Mouse (Mus musculus) 416B (cell line): ENCODE measurements around the gene Icam4.
A peak's percentile ranks its signal among the peaks of the same experiment; 100 is the strongest.

Source experiments
- DNase-seq: peaks from one replicate; pipeline ENCODE4 v3.0.0; 2011; ENCODE audit warnings: low read depth

Icam4 gene

GRCm38 (mm10) chr9:21029291-21030054, at the start of gene Icam4:
Gene Icam4, plus strand, starts transcription at chr9:21029373.
- peak; percentile 88 for DNase-seq

DNA sequence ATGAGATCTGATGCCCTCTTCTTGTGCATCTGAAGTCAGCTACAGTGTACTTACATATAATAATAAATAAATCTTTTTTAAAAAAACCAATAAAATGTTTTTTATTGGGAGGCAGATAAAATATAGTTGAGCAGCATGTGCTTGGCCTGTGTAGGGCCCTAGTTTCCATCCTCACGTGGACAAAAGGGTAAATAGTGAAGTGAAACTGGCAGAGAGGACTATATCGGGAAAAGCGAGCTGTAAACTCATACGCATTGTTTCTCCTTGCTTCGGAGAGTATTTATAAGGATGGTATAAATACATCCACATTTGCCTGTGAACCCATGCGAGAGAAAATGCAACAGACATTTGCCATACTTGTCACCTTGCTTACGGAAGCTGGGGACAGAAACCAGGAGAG, 49.4 kb upstream of the Icam4 start:
- DNase-seq, result no peak

DNA sequence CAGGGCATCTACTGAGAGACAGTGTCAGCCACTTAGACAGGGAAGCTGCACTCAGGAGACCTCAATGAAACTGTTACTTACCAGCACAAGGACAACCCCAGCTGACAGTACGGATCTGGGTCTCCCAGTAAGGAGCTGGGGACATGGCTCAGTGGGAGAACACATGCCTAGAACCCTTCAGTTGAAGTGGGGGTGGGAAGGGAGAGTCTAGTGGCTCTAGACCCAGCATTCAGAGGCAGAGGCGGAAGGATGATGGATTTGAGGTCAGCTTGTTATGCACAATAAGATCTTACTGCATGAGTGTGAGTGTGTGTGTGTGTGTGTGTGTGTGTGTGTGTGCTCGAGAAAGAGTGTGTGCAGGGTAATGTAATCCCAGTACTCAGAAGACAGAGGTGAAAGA, 47.0 kb upstream of the Icam4 start:
- DNase-seq, result no peak

GRCm38 (mm10) chr9:20983169-20983568, 46.0 kb upstream of the Icam4 start:
- DNase-seq, result no peak

- no peak for DNase-seq
Measured at GRCm38 (mm10) chr9:20986952-20987686, 42.1 kb upstream of the Icam4 start.

DNA sequence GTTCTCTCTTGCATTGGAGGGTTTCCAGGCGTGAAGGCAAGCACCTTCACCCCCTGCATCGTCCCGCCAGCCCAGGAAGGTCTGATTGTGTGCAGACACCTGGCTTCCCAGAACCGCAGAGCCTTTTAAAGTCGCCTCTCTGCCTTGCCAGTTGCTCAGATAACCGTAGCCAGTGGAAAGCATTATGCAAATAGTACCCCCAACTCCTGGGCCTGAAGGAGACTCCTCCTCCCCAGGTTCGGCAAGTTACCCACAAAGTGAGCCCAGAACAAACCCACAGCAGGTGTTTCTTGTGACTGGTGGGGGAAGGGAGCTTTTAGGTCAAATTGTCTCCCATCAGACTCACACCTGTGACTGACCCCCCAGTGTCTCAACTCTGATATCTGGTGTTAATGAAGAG, 41.2 kb upstream of the Icam4 start:
- no peak for DNase-seq

DNA sequence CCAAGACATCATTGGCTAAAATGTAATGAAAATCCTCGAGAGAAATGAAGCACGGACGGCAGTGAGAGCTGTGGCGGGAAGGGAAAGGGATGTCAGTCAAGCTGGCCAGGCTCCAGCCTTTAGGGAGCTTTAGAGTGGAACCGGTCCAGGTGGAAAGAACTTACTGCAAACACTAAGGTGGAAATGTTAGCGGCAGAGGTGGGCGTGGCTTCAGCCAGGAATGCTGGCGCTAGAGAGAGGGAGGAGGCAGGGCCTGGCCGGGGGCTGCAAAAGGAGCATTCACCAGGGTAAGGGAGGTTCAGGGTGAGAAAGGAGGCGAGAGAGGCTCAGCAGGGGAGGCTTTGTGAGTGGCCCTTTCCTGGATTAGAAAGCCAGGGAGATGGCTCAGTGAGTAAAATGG, 38.3 kb upstream of the Icam4 start:
- DNase-seq, result no peak

- no peak for DNase-seq
Measured at GRCm38 (mm10) chr9:20991587-20991986, 37.6 kb upstream of the Icam4 start.

DNA sequence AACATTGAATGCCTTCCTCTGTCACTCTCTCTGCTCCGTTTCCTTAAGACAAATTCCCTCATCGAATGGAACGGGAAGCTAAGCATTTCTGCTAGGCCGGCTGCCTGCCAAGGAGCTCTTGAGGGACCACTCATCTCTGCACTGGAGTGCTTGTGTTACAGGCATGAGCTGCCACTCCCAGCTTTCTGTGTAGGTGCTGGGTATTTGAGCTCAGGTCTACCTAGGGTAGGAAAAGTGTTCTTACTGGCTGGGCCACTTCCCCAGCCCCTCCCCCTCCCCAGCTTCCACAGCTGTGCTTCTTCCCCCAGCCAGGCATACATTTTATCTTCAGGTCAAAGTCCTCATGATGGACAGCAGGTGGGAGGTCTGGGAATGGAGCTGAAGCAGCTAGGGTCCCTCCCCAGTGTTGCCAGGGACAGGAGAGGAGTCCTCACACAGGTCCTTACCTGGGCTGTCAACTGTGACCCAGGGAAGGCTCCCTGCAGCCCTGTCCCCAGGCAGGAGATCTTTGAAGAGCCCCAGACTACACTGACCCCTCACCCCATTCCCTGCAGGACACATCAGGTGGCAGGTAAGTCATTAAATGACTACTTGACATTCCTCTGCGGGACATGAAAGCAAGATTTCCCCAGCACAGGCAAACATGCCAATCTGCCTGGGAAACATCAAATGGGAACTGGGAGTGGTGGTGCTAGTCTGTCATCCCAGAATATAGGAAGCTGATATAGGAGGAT, 35.8 kb upstream of the Icam4 start:
- DNase-seq, result no peak

DNA sequence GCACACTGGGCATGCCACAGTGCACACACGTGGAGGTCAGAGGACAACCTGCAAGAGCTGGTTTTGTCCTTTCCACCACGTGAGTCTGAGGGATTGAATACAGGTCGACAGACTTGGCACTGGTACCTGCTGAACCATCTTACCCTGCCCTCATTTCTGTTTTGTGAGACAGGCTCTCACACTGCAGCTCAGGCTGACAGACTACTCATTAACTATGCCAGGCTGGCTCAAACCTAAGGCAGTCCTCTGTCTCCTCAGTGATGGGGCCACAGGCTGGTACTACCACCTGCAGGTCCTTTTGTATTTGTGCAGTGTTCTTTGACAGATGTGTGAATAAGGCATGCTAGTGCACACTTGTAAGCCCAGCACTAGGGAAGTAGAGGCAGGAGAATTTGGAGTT, 34.1 kb upstream of the Icam4 start:
- DNase-seq, result peak; percentile 32

DNA sequence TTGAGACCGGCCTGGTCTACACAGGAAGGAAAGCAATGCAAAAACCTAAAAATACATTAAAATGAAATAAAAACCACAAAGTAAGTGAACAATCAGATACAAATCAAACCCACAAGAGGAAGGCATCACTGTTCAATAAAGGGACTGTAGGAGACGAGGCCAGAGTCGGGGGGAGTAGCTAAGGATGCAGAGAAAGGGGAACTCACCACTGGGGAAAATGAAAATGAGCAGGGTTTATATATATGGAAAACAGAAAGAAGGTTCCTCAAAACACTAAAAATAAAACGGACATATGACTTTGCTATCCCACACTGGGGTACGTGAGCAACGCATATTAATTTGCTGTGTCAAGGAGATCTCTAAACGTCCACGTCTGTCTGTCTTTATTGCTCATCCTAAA, 32.1 kb upstream of the Icam4 start:
- DNase-seq, result no peak

- DNase-seq, result peak; percentile 66
Measured at GRCm38 (mm10) chr9:20998337-20998736, 30.8 kb upstream of the Icam4 start.

DNA sequence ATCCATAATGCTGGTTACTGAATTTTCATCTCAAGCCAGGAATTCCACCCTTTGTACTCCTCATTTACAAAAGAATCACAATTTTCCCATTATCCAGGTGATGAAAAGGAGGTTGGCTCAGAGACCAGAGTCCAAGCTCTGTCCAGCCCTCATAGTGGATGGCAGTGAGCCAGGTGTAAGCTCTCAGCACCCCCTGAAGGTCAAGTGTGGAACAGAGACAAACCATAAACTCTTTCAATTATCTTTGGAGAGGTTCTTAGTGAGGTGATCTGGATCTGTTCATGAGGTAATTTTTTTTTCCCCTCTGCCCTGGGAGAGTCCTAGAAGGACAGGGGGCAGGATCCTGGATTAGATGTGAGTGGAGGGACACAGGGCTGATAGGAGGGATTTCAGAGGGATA, 28.4 kb upstream of the Icam4 start:
- DNase-seq, result peak; percentile 63

DNA sequence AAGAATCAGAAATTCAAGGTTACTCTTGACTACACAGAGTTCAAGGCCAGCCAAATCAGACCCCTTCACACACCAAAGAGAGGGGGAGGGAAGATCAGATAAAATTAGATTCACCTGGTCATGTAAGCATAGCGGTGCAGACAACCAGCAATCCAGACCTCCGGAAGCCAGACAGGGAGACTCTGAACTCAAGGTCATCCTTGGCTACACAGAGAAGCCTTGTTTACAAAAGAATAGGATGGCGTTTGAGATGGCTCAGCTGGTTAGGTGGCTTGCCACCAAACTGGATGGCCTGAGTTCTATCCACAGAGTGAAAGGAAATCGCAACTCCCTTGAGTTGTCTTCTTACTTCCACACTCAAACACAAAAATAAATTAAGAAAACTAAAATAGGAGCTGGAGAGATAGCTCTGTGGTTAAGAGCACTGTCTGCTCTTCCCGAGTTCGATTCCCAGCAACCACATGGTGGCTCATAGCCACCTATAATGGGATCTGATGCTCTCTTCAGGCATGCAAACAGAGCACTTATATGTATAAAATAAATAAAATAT, 27.4 kb upstream of the Icam4 start:
- DNase-seq, result peak; percentile 19

DNA sequence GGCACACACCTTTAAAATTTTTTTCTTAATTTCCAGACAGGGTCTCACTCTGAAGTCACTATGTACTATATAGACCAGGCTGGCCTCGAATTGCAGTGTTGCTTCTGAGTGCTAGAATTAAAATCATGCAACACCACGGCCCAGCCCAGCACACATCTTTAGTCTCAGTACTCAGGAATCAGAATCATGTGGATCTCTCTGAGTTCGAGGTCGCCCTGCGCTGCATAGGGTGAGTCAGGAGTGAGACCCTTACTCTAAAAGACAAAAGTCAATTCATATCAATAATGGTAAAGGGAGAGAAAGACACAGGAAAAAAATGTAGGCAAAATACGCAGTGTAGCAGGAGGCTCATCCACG, 26.9 kb upstream of the Icam4 start:
- no peak for DNase-seq

DNA sequence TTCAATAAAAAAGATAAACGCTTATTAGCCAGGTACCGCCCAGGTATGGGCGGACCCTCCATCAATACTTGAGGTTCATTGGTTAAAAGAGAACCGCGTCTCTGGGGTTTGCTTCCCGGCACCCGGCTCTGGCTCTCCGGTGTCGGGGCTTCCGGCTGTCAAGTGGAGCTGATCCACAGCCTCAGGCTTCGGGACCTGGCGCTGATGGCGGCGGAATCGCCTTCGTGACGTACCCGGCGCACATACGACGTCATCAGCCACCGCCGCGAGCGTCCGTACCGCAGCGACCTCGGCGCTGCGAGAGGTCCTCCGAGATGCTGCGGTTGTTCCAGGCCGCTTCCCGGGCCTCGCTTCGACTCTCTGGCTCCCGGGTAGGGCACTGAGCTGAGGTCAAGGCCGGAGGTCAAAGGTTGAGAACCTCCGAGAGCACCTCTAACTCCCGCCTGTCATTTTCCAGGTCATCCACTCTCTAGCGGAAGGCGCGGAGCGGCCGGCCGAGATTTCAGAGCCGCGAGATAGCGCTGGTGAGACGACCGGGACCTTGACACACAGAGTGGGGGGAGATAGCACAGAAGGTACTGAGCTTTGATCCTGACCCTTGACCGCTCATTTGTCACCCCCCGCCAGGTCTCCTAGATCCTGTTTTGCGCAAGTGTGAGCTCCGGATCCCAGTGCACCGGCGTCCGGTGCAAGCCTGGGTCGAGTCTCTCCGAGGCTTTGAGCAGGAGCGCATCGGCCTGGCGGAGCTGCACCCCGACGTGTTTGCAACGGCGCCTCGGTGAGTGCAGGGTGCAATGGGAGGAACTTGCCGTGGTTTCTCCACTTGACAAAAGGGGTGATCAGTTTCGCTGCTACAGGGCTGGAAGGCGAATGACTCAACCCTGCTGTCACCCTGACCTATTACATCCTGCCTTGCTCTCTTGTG, 26.3 kb upstream of the Icam4 start, which contains the start of gene Mrpl4:
Mrpl4 (plus strand) TSS at position 112 of the 925 bp plus-strand sequence.
- DNase-seq, result peak; percentile 89

- DNase-seq, result no peak
Measured at GRCm38 (mm10) chr9:21007313-21007952, 21.7 kb upstream of the Icam4 start.

- no peak for DNase-seq
Measured at GRCm38 (mm10) chr9:21008007-21008406, 21.2 kb upstream of the Icam4 start.

DNA sequence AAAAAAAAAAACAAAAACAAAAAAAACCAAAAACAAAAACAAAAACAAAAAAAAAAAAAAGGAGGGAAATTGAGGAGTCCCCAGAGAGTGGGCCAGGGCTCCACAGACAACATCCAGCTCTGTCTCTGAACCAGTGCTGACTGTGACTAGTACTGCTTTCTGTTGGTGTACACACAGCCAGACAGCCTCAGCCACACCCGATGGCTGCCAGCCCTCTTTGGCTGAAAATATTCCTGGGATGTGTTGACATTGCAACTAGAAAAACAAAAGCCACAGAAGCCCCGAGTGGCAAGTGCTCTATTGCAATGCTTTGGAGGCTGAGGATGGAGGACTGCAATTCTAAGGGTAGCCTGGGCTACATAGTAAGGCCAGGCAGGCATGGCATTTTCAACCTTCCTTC, 18.8 kb upstream of the Icam4 start:
- DNase-seq, result no peak

- peak; percentile 51 for DNase-seq
Measured at GRCm38 (mm10) chr9:21010939-21011541, 18.1 kb upstream of the Icam4 start.
